Mouse (Mus musculus): ENCODE measurements around the gene Ubtd2.
"Not testable (repeated sequence)": the region's sequence is repeated elsewhere in the genome, so short reads cannot be mapped to it uniquely, and the experiment has no call there.

The Ubtd2 gene

DNA sequence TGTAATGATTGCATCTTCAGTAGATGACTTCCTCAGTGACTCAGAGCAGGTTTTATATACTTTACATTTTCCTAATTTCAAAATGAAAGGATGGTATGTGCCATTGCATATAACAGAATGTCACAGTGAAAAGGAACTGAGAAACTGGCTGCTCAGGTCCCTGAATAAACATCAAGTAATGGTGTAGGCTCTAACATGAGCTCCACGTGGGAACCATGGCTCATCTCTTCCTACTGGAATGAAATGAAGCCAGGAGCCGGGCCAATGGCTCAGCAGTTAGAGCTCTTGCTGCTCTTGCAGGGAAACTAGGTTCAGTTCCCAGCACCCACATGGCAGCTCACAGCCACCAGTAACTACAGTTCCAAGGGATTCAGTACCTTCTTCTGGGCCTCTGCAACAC is 16.8 kb downstream of the Ubtd2 start:
- no peak for DNase-seq

DNA sequence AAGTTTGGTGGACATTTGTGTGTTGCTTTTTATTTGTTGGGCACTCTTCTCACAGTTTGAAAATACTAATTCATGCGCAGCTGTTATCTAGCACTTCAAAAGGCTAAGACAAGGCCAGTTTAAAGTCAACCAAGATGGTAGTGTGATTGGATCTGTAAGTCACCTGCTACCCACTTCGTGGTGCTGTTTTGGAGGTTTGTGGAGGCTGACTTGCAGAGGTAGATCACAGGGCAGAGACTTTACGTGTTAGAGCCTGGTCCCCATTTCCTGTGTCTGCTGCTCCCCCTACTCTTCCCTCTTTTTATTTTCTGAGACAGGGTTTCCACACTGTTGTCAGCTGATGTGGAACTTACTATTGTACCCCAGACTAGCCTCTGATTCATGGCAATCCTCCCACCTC is 19.6 kb downstream of the Ubtd2 start:
- DNase-seq = no peak

- DNase-seq = no peak
Measured at GRCm38 (mm10) chr11:32475487-32476236, 20.5 kb downstream of the Ubtd2 start.

DNA sequence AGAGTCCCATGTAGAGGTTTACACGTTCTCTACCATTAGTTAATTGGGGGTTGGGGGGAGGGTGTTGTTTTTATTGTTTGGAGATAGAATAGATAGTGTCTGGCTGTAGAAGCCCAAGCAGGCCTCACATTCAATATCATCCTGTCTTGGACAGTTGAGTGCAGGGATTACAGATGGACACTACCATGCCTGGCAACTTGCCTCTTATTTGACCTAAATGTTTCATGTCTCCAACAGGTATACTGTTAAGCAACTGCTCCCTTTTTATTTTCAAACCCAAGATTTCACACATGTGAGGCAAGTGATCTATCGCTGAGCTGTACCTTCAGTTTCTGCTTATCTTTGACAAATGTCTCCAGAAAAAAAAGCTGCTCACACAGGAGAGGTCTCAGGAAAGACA is 26.4 kb downstream of the Ubtd2 start:
- no peak for DNase-seq

DNA sequence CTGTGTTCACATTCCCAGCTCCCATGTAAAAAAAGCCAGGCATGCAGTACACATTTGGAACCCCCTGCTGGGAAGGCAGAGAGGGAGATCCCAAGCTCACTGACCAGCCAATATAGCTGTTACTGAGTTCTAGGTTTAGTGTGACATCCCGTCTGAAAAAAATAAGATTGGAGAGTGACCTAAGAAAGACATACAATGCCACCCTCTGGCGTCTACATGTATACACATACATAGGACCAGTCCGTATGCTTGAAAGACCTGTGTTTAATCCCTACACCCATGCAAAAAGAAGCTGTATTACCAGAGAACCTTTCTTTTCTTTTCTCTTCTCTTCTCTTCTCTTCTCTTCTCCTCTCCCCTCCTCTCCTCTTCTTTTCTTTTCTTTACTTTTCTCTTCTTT is 30.1 kb downstream of the Ubtd2 start:
- no peak for DNase-seq

DNA sequence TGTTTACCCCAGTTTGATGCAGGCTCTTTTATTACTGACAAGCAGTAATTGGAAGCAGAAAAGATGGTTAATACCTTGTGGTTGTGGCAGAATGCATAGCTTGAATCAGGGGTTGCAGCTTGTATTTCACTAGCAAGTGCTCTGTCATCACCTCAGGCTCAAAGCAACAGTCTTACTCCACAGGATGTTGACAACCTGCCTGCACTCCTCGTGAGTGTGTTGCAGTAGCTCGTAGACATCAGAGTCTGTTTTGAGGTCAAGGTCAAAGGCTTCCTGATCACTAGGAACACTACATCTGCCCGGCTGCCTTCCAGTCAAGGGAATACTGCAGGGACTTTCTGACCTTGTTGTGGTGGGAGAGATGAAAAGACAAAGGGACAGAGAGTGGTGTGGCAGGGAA is 31.5 kb downstream of the Ubtd2 start:
- DNase-seq = no peak

GRCm38 (mm10) chr11:32487501-32487900 is 32.3 kb downstream of the Ubtd2 start:
- no peak for DNase-seq

DNA sequence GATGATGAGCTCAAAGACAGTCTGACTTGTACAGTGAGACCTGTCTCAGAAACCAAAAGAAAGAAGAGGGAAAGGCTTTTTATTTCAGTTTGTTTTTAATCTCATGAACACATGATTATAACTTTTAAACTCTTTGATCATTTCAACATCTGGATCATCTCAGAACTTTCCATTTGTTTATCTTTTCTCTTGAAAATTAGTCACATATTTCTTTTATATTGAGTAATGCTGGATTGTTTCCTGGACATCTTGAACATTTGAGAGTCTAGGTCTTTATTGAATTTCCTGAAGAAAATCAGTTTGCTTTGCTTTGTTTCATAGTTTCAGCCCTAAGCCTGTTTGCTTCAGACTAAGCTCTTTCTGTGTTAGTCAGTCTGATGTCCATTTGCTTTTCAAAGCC is 33.2 kb downstream of the Ubtd2 start:
- no peak for DNase-seq

- no peak for DNase-seq
Measured at GRCm38 (mm10) chr11:32488808-32489670, 33.9 kb downstream of the Ubtd2 start.

DNA sequence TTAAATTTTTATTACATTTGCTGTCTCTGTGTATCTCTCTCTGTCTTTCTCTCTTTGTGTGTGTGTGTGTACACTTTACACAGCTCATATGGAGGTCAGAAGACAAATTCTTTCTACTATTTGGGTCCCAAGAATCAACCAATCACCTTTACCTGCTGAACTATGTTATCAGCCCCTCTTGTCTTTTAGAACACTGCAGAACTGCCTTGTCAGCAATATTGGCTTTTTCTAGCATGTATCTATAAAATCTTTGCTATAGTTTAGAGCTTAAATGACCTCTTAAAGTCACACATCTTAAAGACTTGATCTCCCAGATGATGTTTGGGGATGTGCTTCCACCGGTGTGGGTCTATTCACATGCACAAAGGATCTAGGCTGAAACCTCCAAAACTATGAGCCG is 35.9 kb downstream of the Ubtd2 start:
- DNase-seq = no peak

GRCm38 (mm10) chr11:32493312-32493711 is 38.1 kb downstream of the Ubtd2 start:
- peak; percentile 3 for DNase-seq

DNA sequence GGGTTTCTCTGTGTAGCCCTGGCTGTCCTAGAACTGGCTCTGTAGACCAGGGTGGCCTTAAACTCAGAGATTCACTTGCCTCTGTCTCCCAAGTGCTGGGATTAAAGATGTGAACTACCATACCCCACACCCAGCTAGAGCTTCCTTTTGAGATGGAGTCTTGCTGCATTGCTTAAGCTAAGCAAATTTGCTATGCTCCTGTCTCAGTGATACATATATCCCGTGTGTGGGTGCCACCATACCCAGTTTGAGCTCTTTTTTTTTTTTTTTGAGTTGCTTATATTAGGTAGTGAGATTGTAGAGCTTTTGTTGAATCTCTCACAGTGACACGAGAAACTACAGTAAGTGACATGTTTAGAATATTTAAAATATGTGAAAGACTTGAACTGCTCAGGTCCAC is 40.1 kb downstream of the Ubtd2 start:
- DNase-seq = no peak

GRCm38 (mm10) chr11:32498757-32499535 is 43.8 kb downstream of the Ubtd2 start:
- DNase-seq = no peak

DNA sequence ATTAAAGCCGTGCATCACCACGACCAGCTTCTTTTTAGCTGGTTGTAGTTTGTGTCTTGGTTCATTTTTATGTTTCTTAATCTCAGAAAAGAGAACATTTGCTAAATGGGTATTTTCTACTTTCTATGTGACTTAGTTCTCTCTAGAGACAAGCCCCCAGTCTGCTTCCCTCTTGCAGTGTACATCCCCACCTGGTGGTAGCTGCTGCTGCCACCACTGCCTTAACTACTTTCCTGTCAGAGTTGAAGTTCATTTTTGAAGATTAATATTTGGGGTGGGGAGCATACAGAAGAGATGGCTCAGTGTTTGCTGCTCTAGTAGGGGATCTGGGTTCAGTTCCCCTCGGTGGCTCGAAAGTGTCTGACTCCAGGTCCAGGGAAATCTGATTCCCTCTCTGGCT is 44.8 kb downstream of the Ubtd2 start:
- DNase-seq = no peak

GRCm38 (mm10) chr11:32503711-32504110 is 48.5 kb downstream of the Ubtd2 start:
- DNase-seq = no peak

GRCm38 (mm10) chr11:32505091-32505739 is 50.0 kb downstream of the Ubtd2 start:
- DNase-seq = no peak

GRCm38 (mm10) chr11:32510930-32511329 is 55.8 kb downstream of the Ubtd2 start:
- no peak for DNase-seq

DNA sequence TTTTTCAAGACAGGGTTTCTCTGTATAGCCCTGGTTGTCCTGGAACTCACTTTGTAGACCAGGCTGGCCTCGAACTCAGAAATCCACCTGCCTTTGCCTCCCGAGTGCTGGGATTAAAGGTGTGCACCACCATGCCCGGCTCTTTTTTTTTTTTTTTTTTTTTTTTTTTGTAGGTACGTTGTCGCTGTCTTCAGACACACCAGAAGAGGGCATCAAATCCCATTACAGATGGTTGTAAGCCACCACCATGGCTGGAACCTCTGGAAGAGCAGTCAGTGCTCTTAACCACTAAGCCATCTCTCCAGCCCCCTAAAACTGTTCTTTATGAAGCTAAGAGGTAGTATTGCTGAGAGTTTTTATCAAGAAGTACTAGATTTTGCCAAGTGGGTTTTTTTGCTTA is 59.7 kb downstream of the Ubtd2 start:
- not testable (repeated sequence) for DNase-seq

- DNase-seq = no peak
Measured at GRCm38 (mm10) chr11:32516091-32516490, 60.9 kb downstream of the Ubtd2 start.

GRCm38 (mm10) chr11:32516916-32517712 is 61.9 kb downstream of the Ubtd2 start:
- DNase-seq = no peak

DNA sequence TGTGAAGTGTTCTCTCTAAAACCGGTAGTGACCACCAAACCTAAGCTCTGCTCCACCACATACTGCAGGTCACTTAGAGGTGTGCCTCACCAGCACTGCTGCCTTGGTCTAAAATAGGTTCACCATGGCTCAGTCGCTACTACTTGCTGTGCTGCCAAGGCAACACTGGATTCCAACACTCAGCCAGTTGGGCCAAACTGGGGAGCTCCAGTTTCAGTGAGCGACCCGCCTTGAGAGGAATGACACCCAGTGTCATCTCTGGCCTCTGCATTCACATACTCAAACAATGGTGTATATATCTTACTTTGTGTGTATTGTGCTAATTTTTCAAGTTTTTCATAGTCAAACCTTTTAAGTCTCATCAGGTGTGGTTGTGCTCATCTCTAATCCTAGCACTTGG is 63.6 kb downstream of the Ubtd2 start:
- DNase-seq = no peak

GRCm38 (mm10) chr11:32519354-32519753 is 64.2 kb downstream of the Ubtd2 start:
- no peak for DNase-seq

Data from kidney, adult 11 months (tissue).